Mouse (Mus musculus) fat pad, adult 2 months (tissue): ENCODE measurements at regions not wholly inside any gene's neighbourhood (a gene's known extent, or its start where the extent isn't known, plus 50 kb on each side); places are given as distances from the start of the nearest gene placed in this dataset.

ENCODE experiments used
- DNase-seq: peaks from one replicate; pipeline ENCODE4 v3.0.0-alpha.2; 2011; ENCODE audit warnings: low read depth, low spot score; ENCODE audit errors: extremely low read depth

DNA sequence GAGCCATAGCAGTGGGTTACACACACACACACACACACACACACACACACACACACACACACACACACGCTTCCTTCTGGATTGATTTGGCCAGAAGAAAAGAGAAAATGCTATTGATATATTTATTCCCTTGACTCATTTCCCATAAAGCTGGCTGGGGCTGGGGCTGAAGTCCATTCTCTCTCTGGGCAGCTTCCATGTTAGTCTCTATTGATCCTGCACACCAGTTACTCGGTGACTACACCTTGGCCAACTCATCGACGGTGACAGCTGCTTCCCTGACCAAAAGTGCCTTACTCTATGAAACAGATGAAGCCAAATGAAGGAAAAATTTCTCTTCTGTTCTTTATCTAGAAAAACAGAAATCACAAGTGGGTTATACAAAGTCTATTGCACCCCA, 82.1 kb downstream of the Snx18 start:
- DNase-seq = no peak

DNA sequence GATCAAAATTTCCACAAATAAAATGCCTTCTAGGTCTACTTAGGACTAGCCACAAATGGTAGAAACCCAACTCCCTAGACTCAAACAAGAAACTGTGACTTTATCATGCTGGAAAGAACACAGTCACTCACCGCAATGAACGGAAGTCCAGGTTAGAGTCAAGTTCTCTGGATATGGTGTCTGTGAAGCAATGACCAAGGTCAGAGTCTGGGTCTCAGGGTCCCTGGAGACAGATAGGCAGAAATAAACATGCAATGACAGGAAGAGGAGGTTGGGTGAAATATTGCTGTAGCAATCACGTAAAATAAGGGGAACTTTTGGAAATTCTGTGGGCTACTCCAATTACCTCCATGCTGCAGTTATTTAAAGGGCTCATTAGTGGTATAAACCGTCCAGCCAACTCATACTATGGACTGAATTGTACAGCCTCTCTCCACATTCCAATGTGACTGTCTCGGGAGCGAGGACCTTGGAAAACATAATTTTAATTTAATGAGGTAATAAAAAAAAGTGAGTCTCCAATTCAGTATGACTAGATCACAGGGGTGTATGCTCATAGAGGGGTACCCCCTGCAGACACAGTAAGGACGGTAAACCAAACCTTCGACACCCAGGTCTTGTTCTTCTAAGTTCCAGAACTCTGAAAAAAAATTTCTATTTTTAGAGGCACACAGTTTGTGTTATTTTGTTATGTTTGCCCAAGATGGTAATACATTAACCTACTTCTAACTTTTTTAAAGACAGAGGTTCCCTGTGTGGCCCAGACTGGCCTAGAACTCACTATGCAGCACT, 83.5 kb downstream of the Snx18 start:
- DNase-seq = no peak

DNA sequence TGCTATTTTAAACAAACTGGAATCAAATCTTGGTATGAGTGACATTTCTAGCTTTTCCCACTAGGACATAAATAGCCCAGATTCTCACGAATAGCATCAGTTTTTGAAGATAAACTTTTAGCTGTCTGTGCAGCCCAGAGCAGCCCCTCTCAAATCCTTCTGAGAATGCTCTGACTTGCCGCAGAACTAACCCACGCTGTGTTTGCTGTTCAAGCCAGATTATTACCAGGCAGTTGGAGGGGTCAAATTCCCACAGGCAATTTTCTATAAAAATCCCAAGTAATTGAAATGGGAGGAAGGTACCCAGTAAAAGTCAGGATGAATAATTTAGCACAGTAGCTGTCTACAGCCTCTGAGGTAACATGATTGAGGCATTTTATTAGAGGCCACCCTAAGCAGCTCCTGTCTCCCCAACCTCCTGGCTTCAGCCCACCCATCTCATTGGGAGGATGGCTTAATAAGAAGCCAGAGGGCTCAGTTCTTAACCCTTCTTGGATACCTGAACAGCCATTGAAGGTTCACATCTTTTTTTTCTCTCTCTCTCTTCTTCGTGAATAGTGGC, 84.4 kb downstream of the Snx18 start:
- no peak for DNase-seq

DNA sequence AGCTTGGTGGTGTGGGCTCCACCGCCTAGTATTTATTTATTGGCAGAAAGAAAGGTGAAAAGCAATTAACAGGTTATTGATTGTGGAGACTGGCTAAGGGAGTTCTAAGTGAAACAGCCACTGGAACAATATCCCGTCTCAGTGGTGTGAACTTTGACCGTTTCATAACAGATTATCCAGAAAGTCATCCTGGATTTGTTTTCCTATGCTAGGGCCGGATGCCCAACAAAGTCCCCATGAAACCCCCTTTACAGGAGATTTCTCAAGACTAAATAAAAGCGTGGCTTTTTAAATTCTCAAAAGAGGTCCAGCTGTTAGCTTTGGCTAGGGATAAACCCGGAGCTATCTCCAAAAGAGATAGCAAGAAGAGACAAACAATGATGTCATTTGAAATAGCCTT, 91.4 kb downstream of the Snx18 start:
- no peak for DNase-seq

DNA sequence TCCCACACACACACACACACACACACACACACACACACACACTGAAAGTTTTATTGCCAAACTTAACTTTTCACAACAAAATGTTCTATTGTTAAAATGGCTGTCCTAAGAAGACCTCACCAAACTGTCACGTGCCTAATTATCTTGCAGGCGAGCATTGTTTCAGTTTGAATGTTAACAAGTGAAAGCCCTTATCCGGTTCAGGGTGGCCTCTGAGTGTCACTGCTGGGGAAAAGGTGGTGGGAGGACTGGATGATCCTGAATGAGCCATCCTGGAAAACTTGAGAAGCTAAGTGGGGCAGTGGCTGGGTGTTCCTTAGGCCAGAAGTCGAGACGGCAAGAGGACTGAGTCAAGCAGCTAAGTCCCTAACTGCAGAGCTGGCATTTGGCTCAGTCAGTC, 94.9 kb downstream of the Snx18 start:
- DNase-seq = no peak

DNA sequence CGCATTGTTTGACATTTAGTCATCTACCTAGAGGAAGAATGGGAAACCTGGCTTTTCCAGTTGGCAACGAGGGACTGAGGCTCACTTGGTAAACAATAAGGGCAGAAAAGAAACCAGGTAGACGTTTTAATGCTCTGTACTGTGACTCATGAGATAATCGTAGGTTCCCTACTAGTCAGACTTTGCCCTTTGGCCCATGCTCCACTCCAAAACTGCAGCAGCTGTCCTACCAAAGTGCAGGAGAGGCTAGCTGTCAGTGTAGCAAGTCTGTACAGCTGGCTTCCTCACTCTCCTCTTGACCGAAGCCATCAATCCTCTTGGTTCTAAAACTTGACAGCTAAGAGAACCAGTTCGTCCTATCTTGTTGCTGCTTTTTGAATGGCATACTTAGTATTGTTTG, 100.2 kb downstream of the Snx18 start:
- DNase-seq = no peak

DNA sequence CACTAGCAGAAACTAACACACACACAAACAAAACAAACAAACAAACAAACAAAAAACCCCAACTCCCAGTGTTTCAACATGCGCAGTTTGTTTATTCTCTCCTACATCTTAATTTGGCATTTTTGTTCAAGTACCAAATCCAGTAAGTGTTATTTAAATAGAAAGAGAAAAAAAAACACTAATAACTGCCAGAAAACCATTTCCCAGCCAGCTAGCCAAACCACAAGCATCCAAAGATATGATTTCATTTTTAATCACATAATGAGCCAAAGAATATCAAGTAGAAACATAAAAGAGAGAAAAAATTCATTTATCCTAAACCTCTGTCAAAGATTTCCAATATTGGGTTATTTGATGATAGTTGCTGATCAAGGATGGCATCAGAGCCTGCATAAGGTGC, 102.3 kb downstream of the Snx18 start:
- no peak for DNase-seq

DNA sequence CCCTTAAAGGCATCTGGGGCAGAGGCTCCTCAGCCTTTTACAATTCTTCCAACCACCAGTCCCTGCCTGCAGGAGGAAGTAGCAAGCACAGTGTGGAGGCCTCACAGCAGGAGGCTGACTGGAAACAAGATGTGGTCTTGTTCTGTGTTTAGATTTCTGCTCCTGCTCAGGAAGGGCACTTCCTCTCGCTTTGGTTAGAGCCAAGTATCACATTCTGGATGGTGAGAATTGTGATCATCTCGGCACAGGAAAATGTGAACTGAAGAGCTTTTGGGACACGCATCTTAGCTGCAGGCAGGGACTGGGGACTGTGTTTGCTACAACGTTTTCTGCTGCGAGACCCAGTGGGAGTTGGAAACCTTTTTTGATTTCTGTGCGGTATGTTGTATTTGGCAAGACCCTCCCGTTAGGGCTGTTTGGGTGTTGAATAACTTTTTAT, 103.2 kb downstream of the Snx18 start:
- no peak for DNase-seq

DNA sequence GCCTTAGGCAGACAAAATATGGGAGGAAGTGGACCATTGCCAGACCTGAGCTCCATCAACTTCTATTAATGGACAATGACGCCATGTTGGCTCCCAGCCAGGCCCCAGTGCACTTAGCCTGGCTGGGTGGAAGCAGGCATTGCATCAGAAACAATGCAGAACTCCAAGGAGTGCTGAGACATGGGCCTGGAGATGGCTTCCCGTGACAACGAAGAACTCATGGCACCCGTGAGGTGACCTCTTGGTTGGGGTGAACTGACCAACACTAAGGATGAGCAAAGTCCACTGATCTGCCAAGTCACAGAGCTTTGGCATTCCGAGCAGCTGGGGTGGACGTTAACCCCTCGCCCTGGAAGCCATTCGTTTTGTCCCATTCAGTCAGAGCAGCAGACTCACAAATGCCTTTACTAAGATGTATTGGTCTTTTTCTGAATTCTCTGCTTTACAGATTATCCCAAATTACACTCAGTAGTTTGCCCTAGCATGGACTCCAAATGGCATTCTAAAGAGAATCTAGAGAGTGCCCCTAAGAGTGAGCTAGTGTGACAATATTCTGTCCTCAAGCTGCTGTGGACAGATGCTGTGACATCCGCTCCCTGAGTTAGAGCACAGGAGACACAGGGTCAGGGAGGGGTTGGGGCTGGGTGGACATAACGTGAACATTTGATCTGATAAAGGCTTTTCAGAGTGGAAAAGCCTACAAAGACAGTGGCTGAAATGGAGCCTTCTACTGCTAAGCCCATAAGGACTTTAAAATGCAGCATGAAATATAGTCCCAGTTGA, 108.8 kb downstream of the Snx18 start:
- no peak for DNase-seq

DNA sequence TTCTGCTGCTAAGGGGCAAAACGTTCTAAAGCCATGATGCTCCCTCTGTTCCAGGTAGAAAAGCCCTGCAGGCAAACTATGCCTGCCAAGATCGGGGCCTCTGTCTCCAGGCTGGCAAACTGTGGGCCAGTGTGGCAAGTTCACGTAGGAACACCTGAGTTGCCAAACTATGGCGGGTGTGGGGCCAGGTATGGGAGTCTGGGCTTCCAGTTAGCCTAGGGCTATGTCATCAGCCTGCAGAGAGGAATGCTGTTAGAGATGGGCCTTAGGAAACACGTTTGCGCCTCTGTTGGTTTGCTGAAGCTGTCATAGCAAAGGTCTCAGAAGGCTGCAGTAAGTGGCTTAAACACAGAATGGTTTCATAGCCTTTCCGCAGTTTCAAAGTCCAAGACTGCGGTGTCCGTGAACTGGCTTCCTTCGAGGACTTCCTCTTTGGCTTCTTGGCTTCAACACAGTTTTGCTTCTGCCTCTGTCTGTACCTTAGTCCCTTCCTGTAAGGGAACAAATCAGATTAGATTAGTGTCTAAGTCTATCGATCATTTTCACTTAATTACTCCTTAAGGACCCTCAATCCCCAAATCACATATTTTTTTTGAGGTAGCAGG, 110.1 kb downstream of the Snx18 start:
- DNase-seq = peak; percentile 28

DNA sequence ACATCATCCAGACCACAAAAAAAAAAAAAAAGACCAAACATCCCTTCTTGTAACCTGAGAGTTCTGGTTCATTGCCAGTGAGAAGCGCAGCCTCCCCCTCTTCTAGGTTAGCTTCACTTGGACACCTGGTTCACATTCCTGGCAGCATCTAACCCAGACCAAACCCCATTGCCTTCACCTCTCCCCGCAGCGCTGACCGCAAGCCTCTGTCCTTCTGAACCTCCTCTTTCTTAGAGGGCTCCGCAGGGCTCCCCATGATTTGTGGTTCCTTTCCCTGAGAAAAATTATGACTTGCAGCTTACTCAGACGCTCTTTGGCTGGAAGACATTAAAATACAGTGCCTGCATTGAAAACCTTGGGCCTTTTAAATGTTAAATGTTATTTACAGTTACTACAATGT, 115.8 kb downstream of the Snx18 start:
- DNase-seq = no peak

DNA sequence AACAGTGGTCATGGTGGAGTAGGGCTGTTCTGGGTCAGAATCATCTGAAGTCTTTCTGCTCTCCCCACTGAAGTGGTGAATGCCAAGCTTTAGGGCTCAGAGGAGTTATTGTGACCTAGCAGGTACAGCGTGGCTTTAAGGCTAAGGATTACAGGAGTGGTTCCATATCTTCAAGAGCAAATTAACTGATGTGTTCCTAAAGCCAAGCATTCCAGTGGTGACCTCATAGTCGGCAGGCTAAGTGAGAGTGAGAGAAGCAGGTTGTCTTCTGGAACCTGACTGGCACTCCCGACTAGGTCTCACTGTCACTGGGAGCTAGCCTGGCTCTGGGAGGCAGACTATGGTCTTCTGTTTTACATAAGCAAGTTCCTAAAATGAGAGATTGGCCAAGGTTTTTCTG, 116.3 kb downstream of the Snx18 start:
- no peak for DNase-seq

DNA sequence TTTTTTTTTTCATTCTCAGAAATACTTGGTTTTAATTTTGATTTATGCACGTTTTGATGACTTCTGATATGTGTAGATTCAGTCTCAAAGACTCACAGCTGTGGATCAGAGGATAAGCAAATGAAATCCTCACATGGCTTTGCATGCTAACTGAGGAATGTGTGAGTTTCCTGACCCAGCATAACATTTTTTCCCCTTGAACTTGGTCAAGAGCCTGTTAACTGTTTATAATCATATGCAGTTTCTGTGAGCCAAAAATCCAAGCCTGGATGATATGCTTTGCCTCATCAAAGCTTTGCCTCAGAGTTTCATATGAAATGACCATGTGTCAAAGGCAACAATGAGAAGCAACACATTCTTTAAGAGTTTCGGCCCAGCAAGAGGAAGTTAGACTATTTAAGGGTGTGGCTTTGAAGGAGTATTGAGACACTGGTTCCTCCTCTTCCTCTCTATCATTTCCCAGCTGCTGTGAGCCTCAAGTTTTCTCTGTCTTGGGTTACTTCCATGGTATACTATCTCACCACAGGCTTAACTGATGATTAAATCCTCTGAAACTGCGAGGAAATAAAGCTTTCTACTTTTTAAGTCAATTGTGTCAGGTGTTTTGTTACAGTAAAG, 117.9 kb downstream of the Snx18 start:
- DNase-seq = no peak

DNA sequence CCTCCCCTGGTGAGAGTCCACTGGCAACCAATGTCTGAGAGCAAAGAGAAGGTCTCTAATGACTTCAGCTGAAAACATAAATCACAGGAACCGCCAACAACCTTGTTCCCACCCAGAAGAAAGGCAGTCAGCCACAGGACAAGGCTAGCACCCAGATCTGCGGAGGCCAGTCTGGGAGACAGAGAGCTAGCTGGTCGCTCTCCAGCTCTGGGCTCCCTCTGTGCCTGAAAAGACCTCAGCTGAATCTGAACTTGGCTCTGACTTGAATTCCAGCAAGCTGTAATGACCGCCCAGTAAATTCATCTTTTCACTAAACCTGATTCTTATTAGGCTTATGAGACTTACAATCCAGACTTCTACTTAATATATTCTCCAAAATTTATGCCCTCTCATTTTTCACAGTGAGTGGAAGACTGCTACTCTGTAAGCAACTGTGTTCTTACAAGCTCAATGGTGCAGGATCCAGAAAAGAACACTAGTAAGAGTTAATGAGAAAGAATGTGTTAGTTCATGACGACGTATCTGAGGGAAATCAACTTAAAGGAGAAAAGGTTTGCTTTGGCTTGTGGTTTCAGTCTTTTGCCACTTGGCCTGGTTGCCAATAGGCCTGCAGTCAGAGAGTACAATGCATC, 119.2 kb downstream of the Snx18 start:
- DNase-seq = no peak

DNA sequence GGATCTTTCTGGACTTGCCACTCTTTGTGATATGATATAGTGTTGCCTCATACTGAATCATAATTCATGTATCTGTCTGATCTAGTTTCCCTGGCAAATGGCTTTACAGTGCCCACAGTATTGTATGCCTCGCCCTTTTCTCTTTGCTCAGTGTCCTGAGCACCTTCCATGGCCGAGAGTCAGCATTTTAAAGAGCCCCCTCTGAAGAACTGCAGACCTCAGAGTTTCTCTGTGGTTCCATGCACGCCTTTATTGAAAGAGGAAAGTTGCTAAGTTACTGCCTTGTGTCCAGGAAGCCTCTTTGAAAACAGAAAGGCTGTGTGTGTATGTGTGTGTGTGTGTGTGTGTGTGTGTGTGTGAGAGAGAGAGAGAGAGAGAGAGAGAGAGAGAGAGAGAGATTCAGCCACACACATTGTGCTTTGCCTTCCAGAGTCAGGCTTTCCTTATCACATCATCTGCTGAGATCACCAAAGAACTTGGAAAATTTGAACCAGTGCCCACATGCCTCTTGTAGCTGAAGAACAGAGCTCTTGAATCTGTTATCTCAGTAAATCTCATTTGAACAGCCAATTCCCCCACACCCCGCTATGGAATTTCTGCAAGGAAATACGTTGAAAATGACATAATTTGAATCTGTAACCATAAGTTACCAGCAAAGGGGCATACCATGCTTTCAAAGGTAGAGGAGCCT, 122.6 kb downstream of the Snx18 start:
- peak; percentile 28 for DNase-seq

DNA sequence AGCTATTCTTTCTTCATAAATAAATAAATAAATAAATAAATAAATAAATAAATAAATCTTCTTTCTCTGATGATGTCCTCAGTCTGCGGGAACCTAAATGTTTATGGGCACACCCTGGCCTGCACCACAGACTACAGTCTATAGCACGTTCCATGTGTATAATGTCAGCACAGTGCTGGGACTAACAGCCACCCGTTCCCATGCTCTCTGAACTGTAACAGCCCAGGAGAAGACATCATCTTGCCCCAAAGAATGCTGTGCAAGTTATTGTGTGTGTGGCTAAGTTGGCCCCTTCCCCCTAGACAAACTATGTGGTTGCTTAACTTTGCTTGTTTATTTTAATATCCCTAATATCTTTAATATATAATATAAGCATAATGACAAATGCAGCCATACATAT, 123.2 kb downstream of the Snx18 start:
- no peak for DNase-seq

DNA sequence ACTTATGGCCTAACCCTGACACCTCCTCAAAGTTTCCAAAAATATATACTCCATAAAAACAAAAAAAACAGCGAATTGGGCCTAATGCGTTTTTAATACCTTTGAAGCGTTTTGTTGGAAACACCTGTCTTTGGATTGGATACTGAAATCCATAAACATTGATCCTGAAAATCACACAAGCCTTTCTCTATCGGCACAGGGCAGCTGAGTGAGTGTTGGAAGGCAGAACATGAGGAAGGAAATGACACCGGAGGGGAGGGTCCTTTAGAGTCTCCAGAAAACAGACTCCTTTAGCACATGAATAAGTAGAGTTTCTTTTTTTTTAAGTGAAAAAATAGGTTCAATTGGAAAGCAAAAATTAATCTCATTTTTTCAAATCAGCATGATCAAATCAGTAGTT, 123.7 kb downstream of the Snx18 start:
- no peak for DNase-seq

DNA sequence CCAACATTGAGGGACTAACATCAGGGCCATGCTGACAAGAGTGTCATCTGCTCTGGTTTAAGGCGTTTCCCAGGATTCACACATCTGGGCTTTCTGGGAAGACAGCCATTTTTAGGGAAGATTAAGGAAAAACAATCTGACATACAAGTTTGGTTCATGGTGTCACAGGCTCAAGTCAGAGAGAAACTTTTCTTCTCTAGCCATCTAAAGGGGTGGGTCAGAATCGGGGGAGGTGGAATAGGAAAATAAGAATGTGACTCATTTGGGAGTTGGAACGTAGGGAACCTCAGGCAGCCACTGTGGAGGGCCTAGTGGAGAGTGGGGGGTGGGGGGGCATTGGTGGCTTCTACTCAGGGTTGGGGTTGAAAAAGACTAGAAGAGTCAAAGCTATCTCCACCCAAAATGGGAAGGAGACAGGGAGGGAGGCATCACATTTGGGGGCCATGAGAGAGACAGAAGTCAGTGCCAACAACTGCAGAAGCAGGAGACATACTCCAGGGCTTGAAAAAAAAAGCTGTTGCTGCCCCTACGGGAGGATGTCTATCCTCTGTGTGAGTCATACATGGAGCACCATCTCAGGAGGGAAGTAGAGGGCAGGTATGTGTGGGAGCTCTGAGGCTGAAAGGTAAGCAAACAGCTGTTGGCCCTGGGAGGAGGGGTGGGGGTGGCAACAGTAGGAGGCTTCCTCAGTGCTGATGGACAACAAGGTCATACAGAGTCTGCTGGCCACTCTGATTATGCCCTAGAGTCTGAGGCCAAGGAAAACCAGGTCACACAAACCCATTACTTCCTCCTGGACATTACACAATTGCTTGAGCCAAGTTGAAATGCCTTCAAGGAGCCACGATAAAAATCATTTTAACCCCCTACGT, 128.2 kb downstream of the Snx18 start:
- DNase-seq = peak; percentile 11

DNA sequence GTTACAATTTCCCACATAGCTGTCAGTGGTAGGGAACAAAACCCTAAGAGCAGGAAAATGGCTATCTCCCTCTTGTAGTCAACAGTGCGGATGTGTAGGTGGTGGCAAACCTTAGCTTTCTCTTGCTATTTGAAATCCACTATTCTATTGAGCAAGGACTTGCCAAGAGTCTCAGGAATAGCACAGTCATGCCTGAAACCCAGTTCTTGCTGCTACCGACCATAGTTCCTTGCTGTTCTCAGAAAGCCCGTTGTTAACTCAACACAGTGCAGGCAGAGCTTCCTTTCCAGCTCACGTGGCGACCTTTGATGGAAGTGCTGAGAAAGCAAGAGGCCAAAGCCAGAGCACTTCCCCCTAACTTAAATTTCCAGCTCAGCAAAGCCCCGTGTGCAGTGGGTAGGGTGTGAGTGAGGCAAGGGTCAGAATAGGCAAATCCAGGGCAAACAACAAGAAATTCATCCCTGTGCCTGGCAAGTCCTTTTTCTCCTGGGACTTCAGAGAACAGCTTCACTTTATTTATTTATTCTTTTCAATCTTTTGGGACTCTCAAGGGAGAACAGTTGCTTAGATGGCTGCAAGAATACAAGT, 131.9 kb downstream of the Snx18 start:
- no peak for DNase-seq
